Mouse (Mus musculus) liver, embryonic 14.5 days (tissue): ENCODE measurements around the gene Bmpr2. TPM values are rescaled to one million over a fixed set of nuclear protein-coding genes. Genes with fewer than 3 reads are reported as not detected.

ENCODE experiments used
- ATAC-seq: fragments of 200-750 bp; cut with Nextera tagmentation; 2 replicates; pipeline ENCODE4 v1.8.0; 2017; ENCODE audit warnings: moderate number of reproducible peaks, mild to moderate bottlenecking, moderate library complexity; ENCODE audit not compliant: insufficient read depth
- DNase-seq, 3 experiments: peaks; one replicate each; pipeline ENCODE4 v3.0.0-alpha.2; 2012 to 2013; ENCODE audit warnings: low read depth in 3 of 3, low spot score in 3 of 3
- H3K27ac ChIP-seq: fragments of 300-500 bp; sonication (generic); 2 replicates; pipeline ENCODE4 v1.5.1; 2014; ENCODE audit warnings: moderate library complexity, mild to moderate bottlenecking, control low read depth, inconsistent platforms
- H3K27me3 ChIP-seq: fragments of 300-500 bp; sonication (generic); 2 replicates; pipeline ENCODE4 v1.6.1; 2014; ENCODE audit warnings: mild to moderate bottlenecking, low read length, moderate library complexity; ENCODE audit not compliant: control insufficient read depth, insufficient read depth
- H3K36me3 ChIP-seq: fragments of 300-500 bp; sonication (generic); replicated peaks from 2 replicates; pipeline ENCODE4 v1.6.1; 2014; ENCODE audit warnings: low read depth; ENCODE audit not compliant: control insufficient read depth, insufficient read depth
- H3K4me1 ChIP-seq, 2 experiments: fragments of 200-500 bp in 1 of 2; fragments of 300-500 bp in 1 of 2; sonication (generic) in 1 of 2; replicated peaks; 2 replicates each; pipeline ENCODE4 v1.6.1; 2012 to 2014; ENCODE audit warnings: antibody characterized with exemption in 1 of 2, inconsistent platforms in 1 of 2, low read length in 1 of 2; ENCODE audit not compliant: control insufficient read depth in 2 of 2, insufficient read depth in 2 of 2
- H3K4me2 ChIP-seq: fragments of 300-500 bp; sonication (generic); 2 replicates; pipeline ENCODE4 v1.6.1; 2014; ENCODE audit warnings: low read depth, mild to moderate bottlenecking, control low read depth, moderate library complexity
- H3K4me3 ChIP-seq, 2 experiments: fragments of 200-500 bp in 1 of 2; fragments of 300-500 bp in 1 of 2; sonication (generic) in 1 of 2; 2 replicates each; pipeline ENCODE4 v1.5.1; 2012 to 2014; ENCODE audit warnings: low read depth in 2 of 2, low read length in 2 of 2, mild to moderate bottlenecking in 2 of 2, control low read depth in 1 of 2, inconsistent platforms in 1 of 2, moderate library complexity in 1 of 2; ENCODE audit not compliant: insufficient read depth in 1 of 2
- H3K9ac ChIP-seq: fragments of 300-500 bp; sonication (generic); replicated peaks from 2 replicates; pipeline ENCODE4 v1.6.1; 2014; ENCODE audit warnings: mild to moderate bottlenecking, control low read depth, moderate library complexity
- H3K9me3 ChIP-seq: fragments of 300-500 bp; sonication (generic); 2 replicates; pipeline ENCODE4 v1.6.1; 2016; ENCODE audit warnings: low read length, mixed read lengths; ENCODE audit not compliant: control insufficient read depth
- CTCF ChIP-seq: IDR thresholded peaks from 2 replicates; pipeline ENCODE4 v1.5.1; 2016; ENCODE audit warnings: antibody characterized with exemption, low read depth, control low read depth
- EP300 ChIP-seq: IDR thresholded peaks from 2 replicates; pipeline ENCODE4 v1.6.1; 2016; ENCODE audit warnings: antibody characterized with exemption, low read depth
- WGBS: fragments of 180-500 bp; shearing (Covaris S2); extraction: QIAGEN DNeasy Blood & Tissue Kit; methylation state at CpG from one replicate; pipeline ENCODE4 v1.1.7; 2014; ENCODE audit not compliant: insufficient replicate concordance; 5-methylcytosine and 5-hydroxymethylcytosine counted together
- polyA plus RNA-seq, 2 experiments: library from polyadenylated mRNA; depleted of rRNA in 1 of 2; stranded (reverse) in 1 of 2; unstranded in 1 of 2; fragments of >200 nt; fragmentation: Nextera tagmentation in 1 of 2; extraction: Ambion mirVana in 1 of 2; gene quantifications; 2 replicates each; pipeline versions ENCODE4 v1.2.1 to v1.2.3; 2012 to 2014

Bmpr2 gene
- polyA plus RNA-seq, 2 experiments = 1.0 TPM

DNA sequence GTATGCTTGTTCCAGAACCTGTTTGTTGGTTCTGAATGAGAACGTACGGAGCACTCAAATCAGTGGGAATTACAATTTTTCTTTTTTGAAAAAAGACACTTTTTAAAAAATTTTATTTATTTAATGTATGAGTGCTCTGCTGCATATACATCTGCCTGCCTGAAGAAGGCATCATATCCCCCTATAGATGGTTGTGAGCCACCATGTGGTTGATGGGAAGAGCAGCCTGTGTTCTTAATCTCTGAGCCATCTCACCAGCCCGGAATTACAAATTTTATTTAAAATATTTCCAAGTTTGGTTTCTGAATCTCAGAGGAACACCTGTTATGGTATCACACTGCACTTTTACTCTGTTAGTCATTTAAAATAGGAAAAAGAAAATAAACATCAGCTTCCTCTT is 110.8 kb downstream of the Bmpr2 start:
- ATAC-seq (no peak), DNase-seq (no peak)
- Histone ChIP-seq H3K4me1 (no peaks in the 10 kb centered on the region), H3K36me3 (no peaks in the 10 kb centered on the region), H3K4me3 (no peak overlapping the region), H3K9ac (no peak overlapping the region), H3K9me3 (no peaks in the 10 kb centered on the region), H3K27me3 (no peaks in the 10 kb centered on the region), H3K4me2 (no peak overlapping the region), H3K27ac (no peak overlapping the region)
- WGBS = 70% methylated on average over 3 of the region's 3 CpGs
- TF ChIP-seq CTCF = peak; percentile 12; the same call in 1 of the 2 replicates
- TF ChIP-seq EP300 = no peak

GRCm38 (mm10) chr1:59878098-59878497 is 114.9 kb downstream of the Bmpr2 start:
- H3K9ac ChIP-seq = no peak overlapping the region
- DNase-seq (no peak), ATAC-seq (no peak)
- H3K4me3 ChIP-seq = no peak overlapping the region
- TF ChIP-seq CTCF (no peak), EP300 (no peak)
- no peaks in the 10 kb centered on the region for H3K4me1 ChIP-seq
- 56% methylated on average over 7 of the region's 7 CpGs for WGBS
- H3K27me3 ChIP-seq = no peaks in the 10 kb centered on the region
- H3K27ac ChIP-seq = no peak overlapping the region
- no peak overlapping the region for H3K4me2 ChIP-seq
- no peaks in the 10 kb centered on the region for H3K36me3 ChIP-seq
- no peaks in the 10 kb centered on the region for H3K9me3 ChIP-seq

GRCm38 (mm10) chr1:59883349-59884134 is 120.3 kb downstream of the Bmpr2 start:
- no peaks in the 10 kb centered on the region for H3K27me3 ChIP-seq
- H3K9me3 ChIP-seq = no peaks in the 10 kb centered on the region
- no peak overlapping the region for H3K9ac ChIP-seq
- H3K4me1 ChIP-seq = no peaks in the 10 kb centered on the region
- DNase-seq = peak; percentile 28 to 47 (median 46)
- WGBS = 29% methylated on average over 3 of the region's 3 CpGs
- TF ChIP-seq EP300 = no peak
- peak; percentile 90 for TF ChIP-seq CTCF
- no peak overlapping the region for H3K4me2 ChIP-seq
- no peak overlapping the region for H3K4me3 ChIP-seq
- no peaks in the 10 kb centered on the region for H3K36me3 ChIP-seq
- ATAC-seq = no peak
- no peak overlapping the region for H3K27ac ChIP-seq

GRCm38 (mm10) chr1:59886899-59887298 is 123.7 kb downstream of the Bmpr2 start:
- 49% methylated on average over 4 of the region's 4 CpGs for WGBS
- TF ChIP-seq EP300 (no peak), CTCF (no peak)
- Histone ChIP-seq H3K4me2 (no peak overlapping the region), H3K27ac (no peak overlapping the region), H3K27me3 (no peaks in the 10 kb centered on the region), H3K9ac (no peak overlapping the region), H3K36me3 (no peaks in the 10 kb centered on the region), H3K4me3 (no peak overlapping the region), H3K4me1 (no peaks in the 10 kb centered on the region), H3K9me3 (no peaks in the 10 kb centered on the region)
- DNase-seq (no peak), ATAC-seq (no peak)

DNA sequence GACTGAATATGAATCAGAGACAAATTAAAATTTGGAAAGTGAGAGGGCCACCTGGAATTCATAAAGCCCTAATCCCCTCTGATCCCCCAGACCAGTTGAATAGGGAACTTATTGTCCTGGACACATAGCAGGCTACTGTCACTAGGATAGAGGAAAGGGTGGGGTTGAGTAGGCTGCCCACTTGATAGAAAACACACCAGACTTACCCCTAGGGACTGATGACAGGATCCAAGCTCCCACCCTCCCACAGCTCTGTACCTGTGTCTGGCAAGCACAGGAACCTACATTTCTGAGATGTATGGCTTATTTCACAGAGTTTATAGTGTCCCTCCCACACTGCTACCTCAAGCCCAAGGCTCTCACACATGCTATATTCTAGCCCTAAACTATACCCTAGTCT is 124.8 kb downstream of the Bmpr2 start:
- TF ChIP-seq CTCF (no peak), EP300 (no peak)
- Histone ChIP-seq H3K4me3 (no peak overlapping the region), H3K9me3 (no peaks in the 10 kb centered on the region), H3K27ac (no peak overlapping the region), H3K4me1 (peaks cover under 1% of the 10 kb centered on the region in 2 experiments), H3K4me2 (no peak overlapping the region), H3K27me3 (no peaks in the 10 kb centered on the region), H3K36me3 (no peaks in the 10 kb centered on the region), H3K9ac (no peak overlapping the region)
- ATAC-seq (no peak), DNase-seq (no peak)
